Mouse (Mus musculus) embryonic fibroblast, embryonic 13.5 days (primary cell): Measurements from ENCODE around the gene Rmdn3.

ENCODE experiments used
- CTCF ChIP-seq: IDR thresholded peaks from 2 replicates; pipeline ENCODE4 v1.5.1; 2011; ENCODE audit warnings: mild to moderate bottlenecking, control low read depth, low read length, moderate library complexity, borderline replicate concordance; ENCODE audit not compliant: insufficient read depth
- POLR2A ChIP-seq: IDR thresholded peaks from 2 replicates; pipeline ENCODE4 v1.6.1; 2011; ENCODE audit warnings: low read depth, mild to moderate bottlenecking, control low read depth, low read length, moderate library complexity

- TF ChIP-seq CTCF (no peak), POLR2A (no peak)
These were observed 1.4 kb downstream of the Rmdn3 start for GRCm38 (mm10) chr2:119155388-119155787.
